Mouse (Mus musculus) midbrain, embryonic 13.5 days (tissue): ENCODE measurements at regions not wholly inside any gene's neighbourhood (a gene's known extent, or its start where the extent isn't known, plus 50 kb on each side); places are given as distances from the start of the nearest gene placed in this dataset.

Experiments
- ATAC-seq: fragments of 200-750 bp; cut with Nextera tagmentation; 2 replicates; pipeline ENCODE4 v1.8.0; 2017; ENCODE audit warnings: mild to moderate bottlenecking, moderate TSS enrichment, moderate library complexity
- H3K27ac ChIP-seq: fragments of 300-500 bp; sonication (generic); 2 replicates; pipeline ENCODE4 v1.5.1; 2015; ENCODE audit warnings: inconsistent platforms, mild to moderate bottlenecking, moderate library complexity
- H3K27me3 ChIP-seq: fragments of 300-500 bp; sonication (generic); 2 replicates; pipeline ENCODE4 v1.6.1; 2015; ENCODE audit warnings: mild to moderate bottlenecking, inconsistent platforms
- H3K36me3 ChIP-seq: fragments of 300-500 bp; sonication (generic); 2 replicates; pipeline ENCODE4 v1.6.1; 2015; ENCODE audit warnings: mild to moderate bottlenecking, inconsistent platforms
- H3K4me1 ChIP-seq: fragments of 300-500 bp; sonication (generic); replicated peaks from 2 replicates; pipeline ENCODE4 v1.6.1; 2015; ENCODE audit warnings: inconsistent platforms
- H3K4me2 ChIP-seq: fragments of 300-500 bp; sonication (generic); replicated peaks from 2 replicates; pipeline ENCODE4 v1.6.1; 2015; ENCODE audit warnings: moderate library complexity, mild to moderate bottlenecking, inconsistent platforms
- H3K4me3 ChIP-seq: fragments of 300-500 bp; sonication (generic); replicated peaks from 2 replicates; pipeline ENCODE4 v1.5.1; 2015; ENCODE audit warnings: mild to moderate bottlenecking, inconsistent platforms
- H3K9ac ChIP-seq: fragments of 300-500 bp; sonication (generic); replicated peaks from 2 replicates; pipeline ENCODE4 v1.6.1; 2015; ENCODE audit warnings: mild to moderate bottlenecking, inconsistent platforms
- H3K9me3 ChIP-seq: fragments of 300-500 bp; sonication (generic); 2 replicates; pipeline ENCODE4 v1.6.1; 2016; ENCODE audit warnings: mild to moderate bottlenecking, inconsistent platforms
- WGBS: fragments of 180-500 bp; shearing (Covaris S2); methylation state at CpG from one replicate; pipeline ENCODE4 v1.1.7; 2015; 5-methylcytosine and 5-hydroxymethylcytosine counted together

GRCm38 (mm10) chr12:25792571-25793075 lies 622.4 kb downstream of the Rnf144a start:
- H3K4me2 ChIP-seq = no peak overlapping the region
- ATAC-seq = no peak
- no peaks in the 10 kb centered on the region for H3K4me1 ChIP-seq
- H3K4me3 ChIP-seq = no peak overlapping the region
- H3K9me3 ChIP-seq = no peaks in the 10 kb centered on the region
- H3K36me3 ChIP-seq = no peaks in the 10 kb centered on the region
- H3K27ac ChIP-seq = no peak overlapping the region
- no peak overlapping the region for H3K9ac ChIP-seq
- WGBS = 96% methylated on average over 2 of the region's 2 CpGs
- no peaks in the 10 kb centered on the region for H3K27me3 ChIP-seq

- no peak for ATAC-seq
- H3K27ac ChIP-seq = no peak overlapping the region
- 84% methylated on average over 4 of the region's 4 CpGs for WGBS
These were observed 624.1 kb downstream of the Rnf144a start for GRCm38 (mm10) chr12:25790956-25791355.

GRCm38 (mm10) chr12:25785646-25786606 lies 629.1 kb downstream of the Rnf144a start:
- WGBS = 88% methylated on average over 18 of the region's 18 CpGs

More at GRCm38 (mm10) chr12:25790956-25791355, 624.1 kb downstream of the Rnf144a start:
- no peaks in the 10 kb centered on the region for H3K27me3 ChIP-seq
- no peaks in the 10 kb centered on the region for H3K4me1 ChIP-seq
- H3K4me3 ChIP-seq = no peak overlapping the region
- no peak overlapping the region for H3K9ac ChIP-seq
- H3K4me2 ChIP-seq = no peak overlapping the region
- no peaks in the 10 kb centered on the region for H3K9me3 ChIP-seq
- H3K36me3 ChIP-seq = no peaks in the 10 kb centered on the region

GRCm38 (mm10) chr12:25784401-25784800 lies 630.7 kb downstream of the Rnf144a start:
- Histone ChIP-seq H3K27me3 (no peaks in the 10 kb centered on the region), H3K4me3 (no peak overlapping the region), H3K4me1 (no peaks in the 10 kb centered on the region), H3K4me2 (no peak overlapping the region), H3K9me3 (no peaks in the 10 kb centered on the region), H3K27ac (no peak overlapping the region), H3K9ac (no peak overlapping the region), H3K36me3 (no peaks in the 10 kb centered on the region)
- no peak for ATAC-seq
- 84% methylated on average over 3 of the region's 3 CpGs for WGBS

More at GRCm38 (mm10) chr12:25785646-25786606, 629.1 kb downstream of the Rnf144a start:
- Histone ChIP-seq H3K27me3 (no peaks in the 10 kb centered on the region), H3K9me3 (no peaks in the 10 kb centered on the region), H3K4me3 (no peak overlapping the region), H3K27ac (no peak overlapping the region), H3K36me3 (no peaks in the 10 kb centered on the region), H3K4me1 (no peaks in the 10 kb centered on the region), H3K9ac (no peak overlapping the region), H3K4me2 (no peak overlapping the region)
- no peak for ATAC-seq

- no peak overlapping the region for H3K27ac ChIP-seq
- ATAC-seq = no peak
- H3K4me2 ChIP-seq = no peak overlapping the region
- WGBS = 45% methylated on average over 10 of the region's 10 CpGs
- no peak overlapping the region for H3K9ac ChIP-seq
- H3K36me3 ChIP-seq = no peaks in the 10 kb centered on the region
- no peaks in the 10 kb centered on the region for H3K9me3 ChIP-seq
- H3K4me1 ChIP-seq = no peaks in the 10 kb centered on the region
- H3K4me3 ChIP-seq = no peak overlapping the region
- H3K27me3 ChIP-seq = no peaks in the 10 kb centered on the region
These were observed 631.9 kb downstream of the Rnf144a start for GRCm38 (mm10) chr12:25782972-25783717.

- Histone ChIP-seq H3K4me1 (no peaks in the 10 kb centered on the region; the same call in 1 of the 2 replicates), H3K4me2 (no peak overlapping the region), H3K27me3 (no peaks in the 10 kb centered on the region), H3K4me3 (no peak overlapping the region), H3K9ac (no peak overlapping the region), H3K27ac (no peak overlapping the region), H3K9me3 (no peaks in the 10 kb centered on the region), H3K36me3 (no peaks in the 10 kb centered on the region)
- 88% methylated on average over 3 of the region's 3 CpGs for WGBS
- ATAC-seq = no peak
These were observed 643.2 kb downstream of the Rnf144a start for GRCm38 (mm10) chr12:25771856-25772255.

- Histone ChIP-seq H3K4me1 (peaks cover 6% of the 10 kb centered on the region), H3K27ac (no peak overlapping the region), H3K9me3 (no peaks in the 10 kb centered on the region), H3K36me3 (no peaks in the 10 kb centered on the region), H3K9ac (no peak overlapping the region), H3K4me3 (no peak overlapping the region), H3K27me3 (no peaks in the 10 kb centered on the region), H3K4me2 (no peak overlapping the region)
- ATAC-seq = peak; percentile 65; the same call in 1 of the 2 replicates
- 37% methylated on average over 5 of the region's 5 CpGs for WGBS
These were observed 646.4 kb downstream of the Rnf144a start for GRCm38 (mm10) chr12:25768644-25769043.

- no peaks in the 10 kb centered on the region for H3K36me3 ChIP-seq
- WGBS = 96% methylated on average over 1 of the region's 1 CpGs
- ATAC-seq = no peak
These were observed 652.0 kb downstream of the Rnf144a start for GRCm38 (mm10) chr12:25763061-25763460.

GRCm38 (mm10) chr12:25757014-25757413 lies 658.0 kb downstream of the Rnf144a start:
- Histone ChIP-seq H3K4me3 (no peak overlapping the region), H3K4me1 (no peaks in the 10 kb centered on the region), H3K27me3 (no peaks in the 10 kb centered on the region), H3K27ac (no peak overlapping the region), H3K36me3 (no peaks in the 10 kb centered on the region), H3K9ac (no peak overlapping the region), H3K9me3 (no peaks in the 10 kb centered on the region; the same call in 1 of the 2 replicates), H3K4me2 (no peak overlapping the region)
- 66% methylated on average over 5 of the region's 5 CpGs for WGBS
- ATAC-seq = no peak

More at GRCm38 (mm10) chr12:25763061-25763460, 652.0 kb downstream of the Rnf144a start:
- H3K27me3 ChIP-seq = no peaks in the 10 kb centered on the region
- no peak overlapping the region for H3K27ac ChIP-seq
- no peak overlapping the region for H3K4me2 ChIP-seq
- H3K9me3 ChIP-seq = no peaks in the 10 kb centered on the region; the same call in 1 of the 2 replicates
- peaks cover 6% of the 10 kb centered on the region for H3K4me1 ChIP-seq
- no peak overlapping the region for H3K9ac ChIP-seq
- H3K4me3 ChIP-seq = no peak overlapping the region

GRCm38 (mm10) chr12:25733801-25734200 lies 636.9 kb upstream of the Id2 start:
- H3K4me1 ChIP-seq = no peaks in the 10 kb centered on the region
- no peak overlapping the region for H3K27ac ChIP-seq
- no peak for ATAC-seq
- H3K9ac ChIP-seq = no peak overlapping the region
- no peak overlapping the region for H3K4me3 ChIP-seq
- H3K27me3 ChIP-seq = no peaks in the 10 kb centered on the region
- H3K36me3 ChIP-seq = no peaks in the 10 kb centered on the region
- 59% methylated on average over 2 of the region's 2 CpGs for WGBS
- no peak overlapping the region for H3K4me2 ChIP-seq
- H3K9me3 ChIP-seq = 0 out of 2 replicates have a peak, but pooled peaks cover 9% of the 10 kb centered on the region

- Histone ChIP-seq H3K9ac (no peak overlapping the region), H3K4me1 (no peaks in the 10 kb centered on the region), H3K4me3 (no peak overlapping the region), H3K27me3 (no peaks in the 10 kb centered on the region), H3K36me3 (no peaks in the 10 kb centered on the region), H3K27ac (no peak overlapping the region), H3K4me2 (no peak overlapping the region), H3K9me3 (no peaks in the 10 kb centered on the region)
- WGBS = 75% methylated on average over 2 of the region's 2 CpGs
- no peak for ATAC-seq
These were observed 628.8 kb upstream of the Id2 start for GRCm38 (mm10) chr12:25725774-25726173.

GRCm38 (mm10) chr12:25711186-25711585 lies 614.2 kb upstream of the Id2 start:
- Histone ChIP-seq H3K9me3 (no peaks in the 10 kb centered on the region), H3K9ac (no peak overlapping the region), H3K36me3 (no peaks in the 10 kb centered on the region), H3K4me2 (no peak overlapping the region), H3K27me3 (no peaks in the 10 kb centered on the region), H3K4me3 (no peak overlapping the region), H3K27ac (no peak overlapping the region), H3K4me1 (0 out of 2 replicates have a peak, but pooled peaks cover 6% of the 10 kb centered on the region)
- WGBS = 97% methylated on average over 1 of the region's 1 CpGs
- ATAC-seq = no peak
